Comparison of ENCODE assay signal across 36 mouse cellular contexts in genomic region chr10:94343581-94343980, GRCm38 (mm10). TPM values are rescaled to one million over a fixed set of nuclear protein-coding genes. Genes with fewer than 3 reads are reported as not detected.
DNase-seq lines count a peak whose midpoint lies in the region; TF ChIP-seq lines count a peak whose summit lies in the region.
"Had no signal": no experiment of that assay in that cellular context is flagged by ENCODE, and none has a peak within 500 bp of the region (broad histone marks: within the 10 kb centered on the region; RNA-seq: fewer than 3 reads in every experiment).

No protein-coding gene starts in this region.

- no peak overlapping the region for H3K27ac ChIP-seq in heart, embryonic 10.5 days
- H3K27ac ChIP-seq: embryonic facial prominence, embryonic 12.5 days; forebrain, embryonic 10.5 days; hindbrain, embryonic 12.5 days; hindbrain, postnatal 0 days; intestine, embryonic 15.5 days; layer of hippocampus, adult 2 months; limb, embryonic 15.5 days; liver, embryonic 13.5 days; midbrain, embryonic 13.5 days; neural tube, embryonic 13.5 days had no signal

- H3K9me3 ChIP-seq in heart, embryonic 10.5 days = no peaks in the 10 kb centered on the region
- H3K9me3 ChIP-seq: embryonic facial prominence, embryonic 12.5 days; forebrain, embryonic 10.5 days; hindbrain, embryonic 12.5 days; intestine, embryonic 15.5 days; limb, embryonic 15.5 days; liver, embryonic 13.5 days; midbrain, embryonic 13.5 days; neural tube, embryonic 13.5 days had no signal

- H3K4me3 ChIP-seq in heart, embryonic 10.5 days = no peak overlapping the region
- H3K4me3 ChIP-seq: embryonic facial prominence, embryonic 12.5 days; forebrain, embryonic 10.5 days; hindbrain, embryonic 12.5 days; intestine, embryonic 15.5 days; layer of hippocampus, adult 2 months; limb, embryonic 15.5 days; liver, embryonic 13.5 days; megakaryocyte, embryonic 14.5 days; midbrain, embryonic 13.5 days; neural tube, embryonic 13.5 days had no signal

- peaks cover 5% of the 10 kb centered on the region; the same call in 1 of the 2 replicates for H3K27me3 ChIP-seq in heart, embryonic 10.5 days (ENCODE audit: insufficient read depth, poor library complexity, severe bottlenecking)
- H3K27me3 ChIP-seq: CH12.LX; embryonic facial prominence, embryonic 12.5 days; hindbrain, embryonic 12.5 days; intestine, embryonic 15.5 days; limb, embryonic 15.5 days; liver, embryonic 13.5 days; megakaryocyte, embryonic 14.5 days; midbrain, embryonic 13.5 days; neural tube, embryonic 13.5 days had no signal

- 81% methylated on average over 7 of the region's 7 CpGs for WGBS in heart, embryonic 10.5 days

- no peak for TF ChIP-seq CTCF in brain, embryonic 14.5 days (IDR thresholded peaks at IDR 0.05; ENCODE audit: borderline replicate concordance, extremely low read depth, insufficient read depth, insufficient read length)

- DNase-seq in heart, embryonic 10.5 days (ENCODE audit: low spot score) = peak; percentile 4
- no peak for DNase-seq in heart, adult 9 months (ENCODE audit: low spot score in 2 of 2)
- peak; percentile 75 for DNase-seq in brain, adult 2 months (ENCODE audit: low read depth, low spot score)
- peak; percentile 36 for DNase-seq in brain, embryonic 14.5 days (ENCODE audit: low read depth)
- peak; percentile 36 for DNase-seq in right cerebral cortex, postnatal 25 days
- no peak for DNase-seq in B cell, adult 2 months
- DNase-seq in ovary, postnatal 14 days (ENCODE audit: low spot score) = no peak
- DNase-seq: adrenal gland, adult 2 months; cerebellum, adult 11 months; cerebellum, adult 9-10 months; cerebellum, postnatal 36 days; forebrain, postnatal 0 days; heart, postnatal 36 days; kidney, adult 2 months; kidney, postnatal 36 days; liver, embryonic 13.5 days; lung, adult 18-20 months; lung, postnatal 4 days had no signal

- H3K4me1 ChIP-seq in heart, embryonic 10.5 days = peaks cover 14% of the 10 kb centered on the region
- H3K4me1 ChIP-seq: embryonic facial prominence, embryonic 12.5 days; hindbrain, embryonic 12.5 days; intestine, embryonic 15.5 days; megakaryocyte, embryonic 14.5 days; midbrain, embryonic 13.5 days; neural tube, embryonic 13.5 days had no signal

- H3K36me3 ChIP-seq in heart, embryonic 10.5 days = no peaks in the 10 kb centered on the region
- H3K36me3 ChIP-seq: embryonic facial prominence, embryonic 12.5 days; forebrain, embryonic 10.5 days; hindbrain, embryonic 12.5 days; intestine, embryonic 15.5 days; limb, embryonic 15.5 days; liver, embryonic 13.5 days; midbrain, embryonic 13.5 days; neural tube, embryonic 13.5 days had no signal

- no peak for TF ChIP-seq POLR2A in brain, embryonic 14.5 days (IDR thresholded peaks at IDR 0.05; ENCODE audit: borderline replicate concordance, extremely low read depth, insufficient read depth, insufficient read length, poor library complexity, severe bottlenecking)

RNA-seq across cellular contexts. Expression of gene Tmcc3, which starts 31.8 kb away (rescaled TPM):
- polyA plus RNA-seq in heart, embryonic 10.5 days (2016; fragmentation: Nextera tagmentation; extraction: Ambion mirVana) = 9.8 and 12.2 TPM in 2 replicates
- 4.5 and 7.2 TPM in 2 replicates for polyA plus RNA-seq in brain, embryonic 14.5 days (2012; rRNA removed)

RNA-seq across cellular contexts. Expression of gene Gm4792, which starts 45.1 kb away (rescaled TPM):
- not detected in 2 replicates for polyA plus RNA-seq in heart, embryonic 10.5 days (2016; fragmentation: Nextera tagmentation; extraction: Ambion mirVana)
- 0.11 and 0.13 TPM in 2 replicates for polyA plus RNA-seq in brain, embryonic 14.5 days (2012; rRNA removed)
- polyA plus RNA-seq: activated CD4-positive, CD25-positive, alpha-beta regulatory T cell, adult 4 months; adrenal gland, adult 2 months; C2C12; embryonic facial prominence, embryonic 12.5 days; heart, embryonic 11.5 days; intestine, embryonic 15.5 days; kidney, adult 2 months; kidney, embryonic 16.5 days; limb, embryonic 15.5 days; liver, embryonic 13.5 days; lung, postnatal 0 days; neural tube, embryonic 13.5 days; small intestine, adult 2 months; stomach, embryonic 14.5 days had no signal

Comparison
In these comparisons a context has a peak if more than half of its experiments do, and no peak if none do; other contexts are left out.
1. DNase-seq: peak in heart, embryonic 10.5 days (single experiment), brain, adult 2 months (single experiment), brain, embryonic 14.5 days (single experiment) and right cerebral cortex, postnatal 25 days (single experiment); none in heart, adult 9 months (0 of 2), B cell, adult 2 months (0 of 2) and ovary, postnatal 14 days (single experiment).